Mouse (Mus musculus): ENCODE results near the gene Asb2. TPM values are rescaled to one million over a fixed set of nuclear protein-coding genes. Genes with fewer than 3 reads are reported as not detected.

The Asb2 gene
- polyA plus RNA-seq, 1 experiment from 2014 or later = 254 TPM

- Histone ChIP-seq H3K4me2 (ENCODE audit: low read length) (no peak overlapping the region), H3K27me3 (ENCODE audit: control insufficient read depth, insufficient read depth, low read length) (no peaks in the 10 kb centered on the region), H3K9ac (ENCODE audit: low read length) (no peak overlapping the region), H3K9me3 (ENCODE audit: control insufficient read depth, low read length) (peaks cover 4% of the 10 kb centered on the region), H3K4me1 (ENCODE audit: control insufficient read depth in 2 of 2, insufficient read depth in 2 of 2, low read length in 2 of 2) (0 out of 4 replicates have a peak, but pooled peaks cover 0 to 3% of the 10 kb centered on the region in 2 experiments), H3K4me3 (ENCODE audit: control insufficient read depth in 1 of 2, insufficient read depth in 1 of 2, low read depth in 1 of 2, low read length in 2 of 2) (no peak overlapping the region), H3K36me3 (ENCODE audit: control insufficient read depth, insufficient read depth, low read length) (no peaks in the 10 kb centered on the region), H3K27ac (replicated peaks in 1 of 2; ENCODE audit: control insufficient read depth in 1 of 2, insufficient read depth in 1 of 2, low read depth in 2 of 2, low read length in 2 of 2) (no peak overlapping the region)
- 22% methylated on average over 3 of the region's 3 CpGs for WGBS
- no peak for ATAC-seq (ENCODE audit: insufficient number of reproducible peaks, insufficient read depth, low FRiP score, low read depth)
These were observed 49.1 kb downstream of the Asb2 start for GRCm38 (mm10) chr12:103306720-103307119.

- 42% methylated on average over 2 of the region's 2 CpGs for WGBS
These were observed 49.6 kb downstream of the Asb2 start for GRCm38 (mm10) chr12:103306224-103306623.

DNA sequence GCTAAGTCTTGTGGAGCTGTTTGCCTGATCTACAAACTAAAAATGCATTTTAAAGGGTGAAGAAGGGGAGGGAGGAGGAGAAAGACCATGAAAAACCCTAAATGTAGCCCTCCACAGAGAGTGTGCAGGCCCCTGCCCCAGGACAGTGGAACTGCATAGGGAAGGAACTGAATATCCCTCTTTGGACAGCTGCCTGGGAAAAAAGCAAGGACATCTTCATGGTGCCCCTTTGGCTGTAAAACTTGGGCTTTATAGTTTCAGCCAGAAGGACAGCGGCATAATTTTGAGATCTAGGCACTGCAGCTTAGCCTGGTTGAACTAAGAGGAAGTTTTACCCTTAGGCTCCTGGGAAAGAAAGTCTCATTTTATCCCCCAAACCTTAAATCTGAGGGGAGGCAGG is 52.8 kb downstream of the Asb2 start:
- Histone ChIP-seq H3K27me3 (ENCODE audit: control insufficient read depth, insufficient read depth, low read length) (0 out of 2 replicates have a peak, but pooled peaks cover 2% of the 10 kb centered on the region), H3K4me3 (ENCODE audit: control insufficient read depth in 1 of 2, insufficient read depth in 1 of 2, low read depth in 1 of 2, low read length in 2 of 2) (no peak overlapping the region), H3K36me3 (ENCODE audit: control insufficient read depth, insufficient read depth, low read length) (no peaks in the 10 kb centered on the region), H3K9me3 (ENCODE audit: control insufficient read depth, low read length) (no peaks in the 10 kb centered on the region), H3K4me2 (ENCODE audit: low read length) (no peak overlapping the region), H3K4me1 (ENCODE audit: control insufficient read depth in 2 of 2, insufficient read depth in 2 of 2, low read length in 2 of 2) (0 out of 4 replicates have a peak, but pooled peaks cover 0 to 3% of the 10 kb centered on the region in 2 experiments), H3K9ac (ENCODE audit: low read length) (no peak overlapping the region), H3K27ac (replicated peaks in 1 of 2; ENCODE audit: control insufficient read depth in 1 of 2, insufficient read depth in 1 of 2, low read depth in 2 of 2, low read length in 2 of 2) (no peak overlapping the region)
- 100% methylated on average over 1 of the region's 1 CpGs for WGBS
- no peak for ATAC-seq (ENCODE audit: insufficient number of reproducible peaks, insufficient read depth, low FRiP score, low read depth)

More at GRCm38 (mm10) chr12:103306224-103306623, 49.6 kb downstream of the Asb2 start:
- 0 out of 4 replicates have a peak, but pooled peaks cover 0 to 3% of the 10 kb centered on the region in 2 experiments for H3K4me1 ChIP-seq (ENCODE audit: control insufficient read depth in 2 of 2, insufficient read depth in 2 of 2, low read length in 2 of 2)
- no peak for ATAC-seq (ENCODE audit: insufficient number of reproducible peaks, insufficient read depth, low FRiP score, low read depth)
- H3K27ac ChIP-seq (replicated peaks in 1 of 2; ENCODE audit: control insufficient read depth in 1 of 2, insufficient read depth in 1 of 2, low read depth in 2 of 2, low read length in 2 of 2) = no peak overlapping the region
- H3K4me3 ChIP-seq (ENCODE audit: control insufficient read depth in 1 of 2, insufficient read depth in 1 of 2, low read depth in 1 of 2, low read length in 2 of 2) = no peak overlapping the region
- H3K9ac ChIP-seq (ENCODE audit: low read length) = no peak overlapping the region
- H3K9me3 ChIP-seq (ENCODE audit: control insufficient read depth, low read length) = peaks cover 4% of the 10 kb centered on the region
- H3K4me2 ChIP-seq (ENCODE audit: low read length) = no peak overlapping the region
- no peaks in the 10 kb centered on the region for H3K36me3 ChIP-seq (ENCODE audit: control insufficient read depth, insufficient read depth, low read length)
- no peaks in the 10 kb centered on the region for H3K27me3 ChIP-seq (ENCODE audit: control insufficient read depth, insufficient read depth, low read length)

DNA sequence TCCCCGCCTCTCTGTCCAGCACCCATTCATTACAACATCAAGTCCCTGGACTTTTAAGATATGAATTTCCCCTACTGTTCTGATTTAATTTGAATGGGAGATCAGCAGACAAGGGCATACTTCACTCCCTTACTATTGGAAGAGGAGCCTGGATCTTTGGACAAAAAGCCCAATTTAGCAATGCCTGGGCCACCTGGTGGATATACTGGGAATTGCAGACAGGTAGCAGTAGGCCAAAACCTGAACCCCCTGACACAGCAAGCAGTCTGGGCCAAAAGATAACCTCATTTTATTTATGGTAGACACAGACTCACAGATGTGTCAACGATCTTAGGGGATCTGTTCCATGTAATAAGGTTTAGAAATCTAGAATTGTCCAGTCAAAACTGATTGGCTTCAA is 54.2 kb downstream of the Asb2 start:
- no peak for ATAC-seq (ENCODE audit: insufficient number of reproducible peaks, insufficient read depth, low FRiP score, low read depth)
- H3K9ac ChIP-seq (ENCODE audit: low read length) = no peak overlapping the region
- no peak overlapping the region for H3K27ac ChIP-seq (replicated peaks in 1 of 2; ENCODE audit: control insufficient read depth in 1 of 2, insufficient read depth in 1 of 2, low read depth in 2 of 2, low read length in 2 of 2)
- WGBS = 49% methylated on average over 2 of the region's 2 CpGs
- no peak overlapping the region for H3K4me3 ChIP-seq (ENCODE audit: control insufficient read depth in 1 of 2, insufficient read depth in 1 of 2, low read depth in 1 of 2, low read length in 2 of 2)
- 0 out of 2 replicates have a peak, but pooled peaks cover 2% of the 10 kb centered on the region for H3K27me3 ChIP-seq (ENCODE audit: control insufficient read depth, insufficient read depth, low read length)
- no peaks in the 10 kb centered on the region for H3K36me3 ChIP-seq (ENCODE audit: control insufficient read depth, insufficient read depth, low read length)
- H3K4me2 ChIP-seq (ENCODE audit: low read length) = no peak overlapping the region
- 0 out of 4 replicates have a peak, but pooled peaks cover 0 to 3% of the 10 kb centered on the region in 2 experiments for H3K4me1 ChIP-seq (ENCODE audit: control insufficient read depth in 2 of 2, insufficient read depth in 2 of 2, low read length in 2 of 2)
- H3K9me3 ChIP-seq (ENCODE audit: control insufficient read depth, low read length) = no peaks in the 10 kb centered on the region

GRCm38 (mm10) chr12:103300493-103300892 is 55.3 kb downstream of the Asb2 start:
- WGBS = 77% methylated on average over 9 of the region's 9 CpGs

DNA sequence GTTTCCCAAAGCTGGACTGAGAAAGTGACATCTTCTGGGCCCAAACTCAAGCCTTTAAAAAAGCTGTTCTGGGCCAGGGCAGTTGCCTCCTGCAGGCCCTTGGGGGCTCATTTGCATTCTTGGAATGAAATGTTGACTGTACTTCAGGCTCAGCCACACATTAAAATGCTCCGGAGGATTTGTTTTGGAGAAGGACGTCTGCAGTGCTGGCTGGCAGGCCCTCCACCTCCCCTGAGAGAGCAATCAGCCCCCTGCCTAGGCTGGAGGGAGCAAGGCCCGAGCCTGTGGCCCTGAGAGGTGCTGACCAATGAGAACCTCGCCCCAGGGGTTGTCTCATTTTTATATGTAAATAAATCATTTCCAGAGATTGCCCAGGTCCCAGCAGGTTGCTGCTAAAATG is 59.5 kb downstream of the Asb2 start:
- Histone ChIP-seq H3K4me3 (ENCODE audit: control insufficient read depth in 1 of 2, insufficient read depth in 1 of 2, low read depth in 1 of 2, low read length in 2 of 2) (no peak overlapping the region), H3K27ac (replicated peaks in 1 of 2; ENCODE audit: control insufficient read depth in 1 of 2, insufficient read depth in 1 of 2, low read depth in 2 of 2, low read length in 2 of 2) (no peak overlapping the region), H3K27me3 (ENCODE audit: control insufficient read depth, insufficient read depth, low read length) (0 out of 2 replicates have a peak, but pooled peaks cover 2% of the 10 kb centered on the region), H3K36me3 (ENCODE audit: control insufficient read depth, insufficient read depth, low read length) (no peaks in the 10 kb centered on the region), H3K9me3 (ENCODE audit: control insufficient read depth, low read length) (no peaks in the 10 kb centered on the region), H3K9ac (ENCODE audit: low read length) (no peak overlapping the region), H3K4me1 (ENCODE audit: control insufficient read depth in 2 of 2, insufficient read depth in 2 of 2, low read length in 2 of 2) (peaks cover 0 to 3% of the 10 kb centered on the region in 2 experiments; a peak in 2 of 4 replicates), H3K4me2 (ENCODE audit: low read length) (no peak overlapping the region)
- 19% methylated on average over 4 of the region's 4 CpGs for WGBS
- ATAC-seq (ENCODE audit: insufficient number of reproducible peaks, insufficient read depth, low FRiP score, low read depth) = no peak

More at GRCm38 (mm10) chr12:103300493-103300892, 55.3 kb downstream of the Asb2 start:
- Histone ChIP-seq H3K36me3 (ENCODE audit: control insufficient read depth, insufficient read depth, low read length) (no peaks in the 10 kb centered on the region), H3K4me3 (ENCODE audit: control insufficient read depth in 1 of 2, insufficient read depth in 1 of 2, low read depth in 1 of 2, low read length in 2 of 2) (no peak overlapping the region), H3K9ac (ENCODE audit: low read length) (no peak overlapping the region), H3K9me3 (ENCODE audit: control insufficient read depth, low read length) (no peaks in the 10 kb centered on the region), H3K27ac (replicated peaks in 1 of 2; ENCODE audit: control insufficient read depth in 1 of 2, insufficient read depth in 1 of 2, low read depth in 2 of 2, low read length in 2 of 2) (no peak overlapping the region), H3K4me2 (ENCODE audit: low read length) (no peak overlapping the region), H3K27me3 (ENCODE audit: control insufficient read depth, insufficient read depth, low read length) (0 out of 2 replicates have a peak, but pooled peaks cover 2% of the 10 kb centered on the region), H3K4me1 (ENCODE audit: control insufficient read depth in 2 of 2, insufficient read depth in 2 of 2, low read length in 2 of 2) (0 out of 4 replicates have a peak, but pooled peaks cover 0 to 3% of the 10 kb centered on the region in 2 experiments)
- no peak for ATAC-seq (ENCODE audit: insufficient number of reproducible peaks, insufficient read depth, low FRiP score, low read depth)

DNA sequence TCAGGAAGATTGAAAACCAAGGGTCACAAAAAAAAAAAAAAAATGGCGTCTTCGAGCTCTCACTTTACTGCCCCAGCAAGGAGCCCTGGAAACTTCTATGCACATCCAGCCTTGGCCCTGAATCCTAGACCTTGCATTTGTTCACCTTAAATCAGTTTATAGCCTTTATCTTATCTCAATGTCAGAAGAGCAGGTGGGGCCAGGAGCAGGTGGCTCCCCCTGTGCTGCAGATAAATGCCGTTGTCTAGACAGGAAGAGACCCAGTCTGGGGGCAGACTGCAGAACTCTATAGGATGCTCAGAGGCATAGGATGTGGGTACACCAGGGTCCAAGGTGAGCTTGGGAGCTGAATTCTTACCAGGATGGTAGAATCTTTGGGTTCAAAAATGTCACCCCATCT is 63.4 kb downstream of the Asb2 start:
- Histone ChIP-seq H3K27ac (replicated peaks in 1 of 2; ENCODE audit: control insufficient read depth in 1 of 2, insufficient read depth in 1 of 2, low read depth in 2 of 2, low read length in 2 of 2) (no peak overlapping the region), H3K36me3 (ENCODE audit: control insufficient read depth, insufficient read depth, low read length) (no peaks in the 10 kb centered on the region), H3K9me3 (ENCODE audit: control insufficient read depth, low read length) (no peaks in the 10 kb centered on the region), H3K4me2 (ENCODE audit: low read length) (no peak overlapping the region), H3K4me3 (ENCODE audit: control insufficient read depth in 1 of 2, insufficient read depth in 1 of 2, low read depth in 1 of 2, low read length in 2 of 2) (no peak overlapping the region), H3K9ac (ENCODE audit: low read length) (no peak overlapping the region), H3K4me1 (ENCODE audit: control insufficient read depth in 2 of 2, insufficient read depth in 2 of 2, low read length in 2 of 2) (peaks cover 4 to 8% of the 10 kb centered on the region in 2 experiments; a peak in 3 of 4 replicates), H3K27me3 (ENCODE audit: control insufficient read depth, insufficient read depth, low read length) (no peaks in the 10 kb centered on the region)
- 73% methylated on average over 3 of the region's 3 CpGs for WGBS
- ATAC-seq (ENCODE audit: insufficient number of reproducible peaks, insufficient read depth, low FRiP score, low read depth) = no peak

- Histone ChIP-seq H3K27ac (replicated peaks in 1 of 2; ENCODE audit: control insufficient read depth in 1 of 2, insufficient read depth in 1 of 2, low read depth in 2 of 2, low read length in 2 of 2) (no peak overlapping the region), H3K36me3 (ENCODE audit: control insufficient read depth, insufficient read depth, low read length) (no peaks in the 10 kb centered on the region), H3K4me1 (ENCODE audit: control insufficient read depth in 2 of 2, insufficient read depth in 2 of 2, low read length in 2 of 2) (peaks cover 4 to 8% of the 10 kb centered on the region in 2 experiments; a peak in 3 of 4 replicates), H3K9ac (ENCODE audit: low read length) (no peak overlapping the region), H3K27me3 (ENCODE audit: control insufficient read depth, insufficient read depth, low read length) (no peaks in the 10 kb centered on the region), H3K9me3 (ENCODE audit: control insufficient read depth, low read length) (no peaks in the 10 kb centered on the region), H3K4me2 (ENCODE audit: low read length) (no peak overlapping the region), H3K4me3 (ENCODE audit: control insufficient read depth in 1 of 2, insufficient read depth in 1 of 2, low read depth in 1 of 2, low read length in 2 of 2) (no peak overlapping the region)
- 72% methylated on average over 4 of the region's 4 CpGs for WGBS
- ATAC-seq (ENCODE audit: insufficient number of reproducible peaks, insufficient read depth, low FRiP score, low read depth) = no peak
These were observed 68.5 kb downstream of the Asb2 start for GRCm38 (mm10) chr12:103287276-103287675.

Measured in heart, embryonic 14.5 days (tissue).